Mouse (Mus musculus) liver, embryonic 13.5 days (tissue): ENCODE results near the gene Ano2. TPM values are rescaled to one million over a fixed set of nuclear protein-coding genes. Genes with fewer than 3 reads are reported as not detected.
A peak's percentile ranks its signal among the peaks of the same experiment; 100 is the strongest.

Source experiments
- ATAC-seq: fragments of 200-750 bp; cut with Nextera tagmentation; 2 replicates; pipeline ENCODE4 v1.8.0; 2017; ENCODE audit warnings: low read depth, mild to moderate bottlenecking, moderate number of reproducible peaks, moderate library complexity
- DNase-seq: peaks from one replicate; pipeline ENCODE4 v3.0.0; 2022
- H3K27ac ChIP-seq: fragments of 300-500 bp; sonication (generic); 2 replicates; pipeline ENCODE4 v1.5.1; 2015; ENCODE audit warnings: moderate library complexity, mild to moderate bottlenecking, inconsistent platforms
- H3K27me3 ChIP-seq: fragments of 300-500 bp; sonication (generic); 2 replicates; pipeline ENCODE4 v1.6.1; 2015; ENCODE audit warnings: mild to moderate bottlenecking, inconsistent platforms
- H3K36me3 ChIP-seq: fragments of 300-500 bp; sonication (generic); 2 replicates; pipeline ENCODE4 v1.6.1; 2015; ENCODE audit warnings: mild to moderate bottlenecking, inconsistent platforms
- H3K4me1 ChIP-seq: fragments of 300-500 bp; sonication (generic); replicated peaks from 2 replicates; pipeline ENCODE4 v1.6.1; 2015; ENCODE audit warnings: inconsistent platforms
- H3K4me2 ChIP-seq: fragments of 300-500 bp; sonication (generic); 2 replicates; pipeline ENCODE4 v1.6.1; 2015; ENCODE audit warnings: inconsistent platforms, mild to moderate bottlenecking, moderate library complexity
- H3K4me3 ChIP-seq: fragments of 300-500 bp; sonication (generic); replicated peaks from 2 replicates; pipeline ENCODE4 v1.5.1; 2015; ENCODE audit warnings: mild to moderate bottlenecking, inconsistent platforms
- H3K9ac ChIP-seq: fragments of 300-500 bp; sonication (generic); 2 replicates; pipeline ENCODE4 v1.6.1; 2015; ENCODE audit warnings: mild to moderate bottlenecking, inconsistent platforms
- H3K9me3 ChIP-seq: fragments of 300-500 bp; sonication (generic); replicated peaks from 2 replicates; pipeline ENCODE4 v1.6.1; 2016; ENCODE audit warnings: inconsistent platforms
- WGBS: fragments of 180-500 bp; shearing (Covaris S2); methylation state at CpG from one replicate; pipeline ENCODE4 v1.1.7; 2015; ENCODE audit not compliant: insufficient replicate concordance; 5-methylcytosine and 5-hydroxymethylcytosine counted together
- polyA plus RNA-seq: library from polyadenylated mRNA; unstranded; fragments of >200 nt; fragmentation: Nextera tagmentation; extraction: Ambion mirVana; gene quantifications from 2 replicates; pipeline ENCODE4 v1.2.1, GENCODE M21; 2015

Gene Ano2
- 0.13 and 0.18 TPM in 2 replicates for polyA plus RNA-seq

GRCm38 (mm10) chr6:125690057-125690703 lies at the start of gene Ano2:
Gene Ano2 (plus strand): TSS chr6:125690419.
- ATAC-seq (no peak), DNase-seq (no peak)
- WGBS, result 13% methylated on average over 20 of the region's 20 CpGs
- no peak within 1 kb of the TSS for H3K4me3 ChIP-seq
- no peaks in the 10 kb centered on the region for H3K4me1 ChIP-seq
- no peaks in the 10 kb centered on the region for H3K9me3 ChIP-seq
- H3K36me3 ChIP-seq, result no peaks in the 10 kb centered on the region
- H3K27ac ChIP-seq, result no peak within 1 kb of the TSS
- no peak within 1 kb of the TSS for H3K4me2 ChIP-seq
- H3K9ac ChIP-seq, result no peak within 1 kb of the TSS
- peaks cover 8% of the 10 kb centered on the region for H3K27me3 ChIP-seq

DNA sequence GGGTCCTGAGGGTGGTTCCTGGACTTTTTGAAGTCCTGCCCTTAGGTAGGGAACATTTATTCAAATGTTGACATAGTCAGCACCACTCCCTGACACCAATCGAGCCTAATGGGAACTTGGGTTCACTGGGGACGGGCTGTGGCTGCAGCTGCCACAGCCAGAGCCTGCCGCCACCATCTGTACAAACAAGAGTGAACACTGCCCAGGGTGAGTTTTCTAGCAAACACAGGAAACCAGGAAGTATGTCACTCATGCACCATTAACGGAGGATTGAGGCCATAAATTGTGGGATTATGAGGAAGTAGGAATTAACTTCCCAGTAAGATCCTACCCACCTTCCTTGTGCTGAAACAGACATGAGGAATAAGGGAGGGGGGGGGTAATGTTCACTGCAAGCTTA lies 49.7 kb upstream of the Ano2 start:
- Histone ChIP-seq H3K9ac (no peak overlapping the region), H3K9me3 (no peaks in the 10 kb centered on the region), H3K36me3 (no peaks in the 10 kb centered on the region), H3K4me1 (no peaks in the 10 kb centered on the region), H3K27me3 (no peaks in the 10 kb centered on the region), H3K4me3 (no peak overlapping the region), H3K4me2 (no peak overlapping the region), H3K27ac (no peak overlapping the region)
- DNase-seq (no peak), ATAC-seq (no peak)
- WGBS, result 28% methylated on average over 4 of the region's 4 CpGs

- Histone ChIP-seq H3K27me3 (no peaks in the 10 kb centered on the region), H3K4me1 (no peaks in the 10 kb centered on the region), H3K4me3 (no peak overlapping the region), H3K36me3 (no peaks in the 10 kb centered on the region), H3K9me3 (no peaks in the 10 kb centered on the region), H3K9ac (no peak overlapping the region), H3K4me2 (no peak overlapping the region), H3K27ac (no peak overlapping the region)
- ATAC-seq (no peak), DNase-seq (no peak)
- WGBS, result 76% methylated on average over 8 of the region's 8 CpGs
Measured at GRCm38 (mm10) chr6:125641146-125641545, 49.1 kb upstream of the Ano2 start.

DNA sequence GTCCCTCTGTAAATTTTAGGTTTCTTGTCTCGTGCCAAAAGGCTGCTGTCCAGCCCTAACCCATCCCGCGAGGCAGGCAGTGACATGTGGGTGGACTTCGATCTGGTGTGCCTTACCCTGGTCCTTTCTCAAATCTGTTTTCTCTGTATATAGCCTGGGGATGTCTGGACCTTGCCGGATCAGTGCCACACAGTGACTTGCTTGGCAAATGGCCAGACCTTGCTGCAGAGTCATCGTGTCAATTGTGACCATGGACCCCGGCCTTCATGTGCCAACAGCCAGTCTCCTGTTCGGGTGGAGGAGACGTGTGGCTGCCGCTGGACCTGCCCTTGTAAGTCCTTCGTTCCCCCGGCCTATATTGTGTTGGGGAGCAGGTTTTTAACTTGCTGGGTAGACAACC lies 41.3 kb upstream of the Ano2 start:
- DNase-seq, result no peak
- no peak overlapping the region for H3K4me3 ChIP-seq
- H3K27ac ChIP-seq, result no peak overlapping the region
- no peak for ATAC-seq
- no peak overlapping the region for H3K9ac ChIP-seq
- no peaks in the 10 kb centered on the region for H3K4me1 ChIP-seq
- no peaks in the 10 kb centered on the region for H3K36me3 ChIP-seq
- no peak overlapping the region for H3K4me2 ChIP-seq
- no peaks in the 10 kb centered on the region for H3K27me3 ChIP-seq
- 69% methylated on average over 12 of the region's 12 CpGs for WGBS
- H3K9me3 ChIP-seq, result no peaks in the 10 kb centered on the region

DNA sequence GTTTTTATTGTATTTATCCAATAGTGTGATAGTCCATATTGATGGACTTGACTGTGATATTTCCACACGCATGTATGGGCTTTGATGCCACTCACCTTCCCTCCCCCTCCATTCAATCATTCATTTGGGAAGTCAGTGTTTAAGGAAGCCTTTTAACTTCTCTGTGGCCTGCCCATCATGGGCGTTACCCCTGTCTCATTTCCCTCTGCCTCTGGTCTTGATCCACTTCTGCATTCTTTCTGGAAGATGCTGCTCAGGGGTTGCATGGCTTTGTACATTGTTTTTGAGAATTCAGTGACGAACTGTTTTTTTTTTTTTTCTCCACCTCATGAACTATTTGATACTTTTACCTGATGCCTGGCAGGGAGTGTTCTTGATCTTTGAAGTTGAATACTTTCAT lies 38.9 kb upstream of the Ano2 start:
- WGBS, result 50% methylated on average over 3 of the region's 3 CpGs

DNA sequence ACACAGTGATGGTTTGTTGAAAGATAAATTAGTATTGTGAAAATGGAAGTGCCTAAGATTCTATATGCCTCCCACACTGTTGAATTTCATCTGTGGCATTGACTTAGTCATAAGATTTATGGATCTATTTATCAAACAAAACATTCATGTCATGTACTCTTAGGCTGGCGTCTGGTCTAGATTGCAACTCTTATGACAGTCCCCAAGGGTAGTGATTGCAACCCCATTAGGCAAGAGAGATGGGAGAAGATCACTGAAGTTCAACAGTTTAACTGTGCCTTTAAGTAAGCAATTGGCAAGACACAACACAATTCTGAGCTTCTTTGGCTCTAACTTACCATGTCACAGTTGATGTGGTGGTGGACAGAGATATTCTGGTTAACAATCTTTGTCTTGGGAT lies 36.8 kb upstream of the Ano2 start:
- no peak overlapping the region for H3K4me3 ChIP-seq
- H3K9ac ChIP-seq, result no peak overlapping the region
- H3K4me1 ChIP-seq, result no peaks in the 10 kb centered on the region
- no peak overlapping the region for H3K4me2 ChIP-seq
- H3K27me3 ChIP-seq, result no peaks in the 10 kb centered on the region
- H3K27ac ChIP-seq, result no peak overlapping the region
- H3K36me3 ChIP-seq, result no peaks in the 10 kb centered on the region
- ATAC-seq (no peak), DNase-seq (no peak)
- H3K9me3 ChIP-seq, result no peaks in the 10 kb centered on the region
- WGBS, result 40% methylated on average over 1 of the region's 1 CpGs

More for the DNA sequence above, 38.9 kb upstream of the Ano2 start:
- H3K4me3 ChIP-seq, result no peak overlapping the region
- no peak overlapping the region for H3K9ac ChIP-seq
- ATAC-seq, result no peak
- H3K4me2 ChIP-seq, result no peak overlapping the region
- no peaks in the 10 kb centered on the region for H3K36me3 ChIP-seq
- no peaks in the 10 kb centered on the region for H3K27me3 ChIP-seq
- H3K9me3 ChIP-seq, result no peaks in the 10 kb centered on the region
- DNase-seq, result no peak
- no peaks in the 10 kb centered on the region for H3K4me1 ChIP-seq
- no peak overlapping the region for H3K27ac ChIP-seq

GRCm38 (mm10) chr6:125656921-125657320 lies 33.3 kb upstream of the Ano2 start:
- H3K4me2 ChIP-seq, result no peak overlapping the region
- no peak overlapping the region for H3K27ac ChIP-seq
- ATAC-seq, result no peak
- H3K4me1 ChIP-seq, result no peaks in the 10 kb centered on the region
- H3K4me3 ChIP-seq, result no peak overlapping the region
- H3K9ac ChIP-seq, result no peak overlapping the region
- no peaks in the 10 kb centered on the region for H3K36me3 ChIP-seq
- WGBS, result 67% methylated on average over 13 of the region's 13 CpGs
- no peak for DNase-seq
- no peaks in the 10 kb centered on the region for H3K27me3 ChIP-seq
- H3K9me3 ChIP-seq, result no peaks in the 10 kb centered on the region

- Histone ChIP-seq H3K9me3 (no peaks in the 10 kb centered on the region), H3K27me3 (no peaks in the 10 kb centered on the region), H3K36me3 (no peaks in the 10 kb centered on the region), H3K4me1 (no peaks in the 10 kb centered on the region), H3K4me3 (no peak overlapping the region), H3K27ac (no peak overlapping the region), H3K4me2 (no peak overlapping the region), H3K9ac (no peak overlapping the region)
- ATAC-seq (no peak), DNase-seq (no peak)
- WGBS, result 67% methylated on average over 5 of the region's 5 CpGs
Measured at GRCm38 (mm10) chr6:125657966-125658365, 32.3 kb upstream of the Ano2 start.

- no peak for ATAC-seq
- WGBS, result 40% methylated on average over 14 of the region's 14 CpGs
- no peak overlapping the region for H3K4me3 ChIP-seq
Measured at GRCm38 (mm10) chr6:125661106-125661877, 28.9 kb upstream of the Ano2 start.

GRCm38 (mm10) chr6:125663906-125664305 lies 26.3 kb upstream of the Ano2 start:
- Histone ChIP-seq H3K4me1 (no peaks in the 10 kb centered on the region), H3K27ac (no peak overlapping the region), H3K9ac (no peak overlapping the region), H3K36me3 (no peaks in the 10 kb centered on the region), H3K9me3 (no peaks in the 10 kb centered on the region), H3K4me2 (no peak overlapping the region), H3K4me3 (no peak overlapping the region), H3K27me3 (no peaks in the 10 kb centered on the region)
- 64% methylated on average over 2 of the region's 2 CpGs for WGBS
- DNase-seq (no peak), ATAC-seq (no peak)

More at GRCm38 (mm10) chr6:125661106-125661877, 28.9 kb upstream of the Ano2 start:
- H3K27ac ChIP-seq, result no peak overlapping the region
- no peaks in the 10 kb centered on the region for H3K36me3 ChIP-seq
- H3K4me2 ChIP-seq, result no peak overlapping the region
- peak; percentile 17 for DNase-seq
- no peaks in the 10 kb centered on the region for H3K27me3 ChIP-seq
- H3K4me1 ChIP-seq, result no peaks in the 10 kb centered on the region
- H3K9me3 ChIP-seq, result no peaks in the 10 kb centered on the region
- no peak overlapping the region for H3K9ac ChIP-seq

DNA sequence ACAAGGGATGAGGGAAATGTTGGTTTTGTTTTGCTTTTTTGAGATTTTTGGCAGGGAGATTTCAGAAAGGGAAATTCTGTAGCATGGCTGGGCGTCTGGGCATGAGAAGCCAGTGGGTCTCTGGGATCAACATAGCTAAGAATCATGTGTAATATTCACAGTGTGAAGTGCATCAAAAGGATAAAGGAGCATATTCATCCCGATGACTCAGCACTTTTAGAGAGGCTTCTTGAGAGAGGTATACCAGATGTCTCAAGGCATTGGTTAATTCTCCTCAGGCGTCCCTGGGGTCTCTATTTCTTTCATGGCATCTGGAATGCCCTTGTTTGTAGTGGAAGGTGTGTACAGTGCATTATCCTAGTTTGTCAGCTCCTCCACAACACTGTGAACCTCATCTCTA lies 18.4 kb upstream of the Ano2 start:
- Histone ChIP-seq H3K9me3 (no peaks in the 10 kb centered on the region), H3K9ac (no peak overlapping the region), H3K27ac (no peak overlapping the region), H3K27me3 (no peaks in the 10 kb centered on the region), H3K36me3 (no peaks in the 10 kb centered on the region), H3K4me1 (no peaks in the 10 kb centered on the region), H3K4me3 (no peak overlapping the region), H3K4me2 (no peak overlapping the region)
- no peak for DNase-seq
- no peak for ATAC-seq
- WGBS, result 58% methylated on average over 3 of the region's 3 CpGs

DNA sequence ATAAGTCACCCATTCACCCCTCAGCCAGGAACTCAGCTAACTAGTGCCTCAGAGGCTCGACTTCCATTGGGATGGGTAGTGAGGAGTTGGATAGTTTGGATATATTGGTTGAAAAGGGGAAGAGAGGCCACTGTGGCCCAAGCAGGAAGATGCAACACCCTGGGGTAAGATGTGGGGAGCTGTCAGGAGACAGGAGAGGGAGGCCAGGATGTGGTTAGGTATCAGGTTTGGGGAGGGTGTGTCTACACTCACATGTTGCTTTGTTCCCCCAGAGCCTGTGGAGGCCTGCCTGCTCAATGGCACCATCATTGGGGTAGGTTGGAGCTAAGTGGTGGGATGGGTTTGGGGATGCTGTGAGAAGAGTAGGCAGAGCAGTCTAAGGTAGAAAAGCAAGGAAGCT lies 11.7 kb upstream of the Ano2 start:
- Histone ChIP-seq H3K27me3 (no peaks in the 10 kb centered on the region), H3K4me3 (no peak overlapping the region), H3K4me1 (no peaks in the 10 kb centered on the region), H3K27ac (no peak overlapping the region), H3K9me3 (no peaks in the 10 kb centered on the region), H3K9ac (no peak overlapping the region), H3K4me2 (no peak overlapping the region), H3K36me3 (no peaks in the 10 kb centered on the region)
- no peak for ATAC-seq
- WGBS, result 38% methylated on average over 1 of the region's 1 CpGs
- DNase-seq, result no peak
